Comparison of ENCODE assay signal across 8 mouse cellular contexts in genomic region chr17:56303160-56303846, GRCm38 (mm10). TPM values are rescaled to one million over a fixed set of nuclear protein-coding genes. Genes with fewer than 3 reads are reported as not detected.
A peak's percentile ranks its signal among the peaks of the same experiment; 100 is the strongest.
DNase-seq lines count a peak whose midpoint lies in the region; ATAC-seq and TF ChIP-seq lines count a peak whose summit lies in the region.

Gene Uhrf1, plus strand, starts transcription at chr17:56303321.

- TF ChIP-seq CTCF in cortical plate, adult 2 months (IDR thresholded peaks at IDR 0.05; ENCODE audit: extremely low read depth, insufficient read depth, low read length), result no peak
- TF ChIP-seq CTCF in intestine, postnatal 0 days (IDR thresholded peaks at IDR 0.05; ENCODE audit: low read depth), result no peak
- TF ChIP-seq CTCF in lung, embryonic 14.5 days (IDR thresholded peaks at IDR 0.05; ENCODE audit: low read depth), result no peak

- no peaks in the 10 kb centered on the region for H3K4me1 ChIP-seq in cortical plate, adult 2 months (ENCODE audit: control insufficient read depth, insufficient read depth, low read length)
- H3K4me1 ChIP-seq in intestine, postnatal 0 days (replicated peaks; ENCODE audit: control insufficient read depth, insufficient read depth, low read length), result no peaks in the 10 kb centered on the region; the same call in 1 of the 2 replicates
- peaks cover 14% of the 10 kb centered on the region; the same call in 1 of the 2 replicates for H3K4me1 ChIP-seq in lung, embryonic 14.5 days (ENCODE audit: insufficient read depth)
- peaks cover 31% of the 10 kb centered on the region for H3K4me1 ChIP-seq in neural tube, embryonic 15.5 days

- intact Hi-C loops in left cerebral cortex, postnatal 10 days (cut with DNase I), result no loop called here
- intact Hi-C loops in left cerebral cortex, postnatal 14 days (cut with DNase I), result no loop called here

- ATAC-seq in intestine, postnatal 0 days, result peak; percentile 58
- peak; percentile 86 for ATAC-seq in lung, embryonic 14.5 days (ENCODE audit: insufficient read depth)
- peak; percentile 17 for ATAC-seq in neural tube, embryonic 15.5 days (ENCODE audit: low FRiP score)

- no peaks in the 10 kb centered on the region for H3K27me3 ChIP-seq in intestine, postnatal 0 days (replicated peaks; ENCODE audit: control insufficient read depth, insufficient read depth, low read length)
- H3K27me3 ChIP-seq in lung, embryonic 14.5 days (ENCODE audit: insufficient read depth, low read length), result no peaks in the 10 kb centered on the region
- peaks cover 4% of the 10 kb centered on the region; the same call in 1 of the 2 replicates for H3K27me3 ChIP-seq in neural tube, embryonic 15.5 days (replicated peaks)

- peak within 1 kb of the TSS; percentile 33 for H3K4me3 ChIP-seq in cortical plate, adult 2 months (ENCODE audit: insufficient read depth, low read length)
- H3K4me3 ChIP-seq in intestine, postnatal 0 days (ENCODE audit: low read depth, low read length), result peak within 1 kb of the TSS; percentile 78
- H3K4me3 ChIP-seq in lung, embryonic 14.5 days (ENCODE audit: low read depth, low read length), result peak within 1 kb of the TSS; percentile 84
- peak within 1 kb of the TSS; percentile 83 for H3K4me3 ChIP-seq in neural tube, embryonic 15.5 days (replicated peaks)

- peak within 1 kb of the TSS; percentile 58 for H3K9ac ChIP-seq in intestine, postnatal 0 days (ENCODE audit: low read depth, low read length)
- H3K9ac ChIP-seq in lung, embryonic 14.5 days, result peak within 1 kb of the TSS; percentile 86
- peak within 1 kb of the TSS; percentile 61 for H3K9ac ChIP-seq in neural tube, embryonic 15.5 days (replicated peaks)

- no peaks in the 10 kb centered on the region for H3K9me3 ChIP-seq in intestine, postnatal 0 days (ENCODE audit: control insufficient read depth)
- no peaks in the 10 kb centered on the region for H3K9me3 ChIP-seq in lung, embryonic 14.5 days (ENCODE audit: low read depth, low read length)
- H3K9me3 ChIP-seq in neural tube, embryonic 15.5 days (replicated peaks), result no peaks in the 10 kb centered on the region

- TF ChIP-seq POLR2A in cortical plate, adult 2 months (IDR thresholded peaks at IDR 0.05; ENCODE audit: extremely low read depth, insufficient read depth, low read length), result no peak

- DNase-seq in left cerebral cortex, postnatal 10 days (ENCODE audit: extremely low spot score in 1 of 2, low spot score in 2 of 2), result peak; percentile 11 to 84
- DNase-seq in left cerebral cortex, postnatal 14 days (ENCODE audit: low spot score in 2 of 2), result no peak
- peak; percentile 99 for DNase-seq in heart, adult 11 months
- peak; percentile 98 for DNase-seq in lung, embryonic 14.5 days
- DNase-seq in urinary bladder, postnatal 36 days (ENCODE audit: low spot score in 2 of 2), result peak; percentile 52 to 81

- H3K4me2 ChIP-seq in intestine, postnatal 0 days (replicated peaks; ENCODE audit: low read depth), result peak within 1 kb of the TSS; percentile 99
- H3K4me2 ChIP-seq in lung, embryonic 14.5 days, result peak within 1 kb of the TSS; percentile 99
- H3K4me2 ChIP-seq in neural tube, embryonic 15.5 days, result peak within 1 kb of the TSS; percentile 94

- under 1% methylated on average over 43 of the region's 43 CpGs for WGBS in intestine, postnatal 0 days
- WGBS in lung, embryonic 14.5 days, result 0% methylated on average over 43 of the region's 43 CpGs
- WGBS in neural tube, embryonic 15.5 days, result under 1% methylated on average over 43 of the region's 43 CpGs

- H3K27ac ChIP-seq in cortical plate, adult 2 months (ENCODE audit: insufficient read depth, low read length), result no peak within 1 kb of the TSS
- H3K27ac ChIP-seq in intestine, postnatal 0 days (ENCODE audit: low read depth, low read length), result peak within 1 kb of the TSS; percentile 64
- peak within 1 kb of the TSS; percentile 97 for H3K27ac ChIP-seq in lung, embryonic 14.5 days (ENCODE audit: low read depth)
- peak within 1 kb of the TSS; percentile 41; the same call in 1 of the 2 replicates for H3K27ac ChIP-seq in neural tube, embryonic 15.5 days (replicated peaks)

- 0 out of 2 replicates have a peak, but pooled peaks cover 4% of the 10 kb centered on the region for H3K36me3 ChIP-seq in intestine, postnatal 0 days (ENCODE audit: control insufficient read depth, insufficient read depth)
- H3K36me3 ChIP-seq in lung, embryonic 14.5 days (ENCODE audit: insufficient read depth), result peaks cover 35% of the 10 kb centered on the region
- no peaks in the 10 kb centered on the region for H3K36me3 ChIP-seq in neural tube, embryonic 15.5 days

RNA-seq across cellular contexts. Expression of gene Uhrf1, which starts in this region (rescaled TPM):
- 1 to 10 TPM; 4.2 to 5.6 TPM for total RNA-seq in left cerebral cortex, postnatal 10 days (2021)
- 1 to 10 TPM; 2.1 to 2.8 TPM for total RNA-seq in left cerebral cortex, postnatal 14 days (2021)
- polyA plus RNA-seq in cortical plate, adult 2 months (2012; rRNA removed), result 1.1 and 1.8 TPM in 2 replicates
- polyA plus RNA-seq in intestine, postnatal 0 days (2015; fragmentation: Nextera tagmentation; extraction: Ambion mirVana), result 22.5 and 23.5 TPM in 2 replicates
- 137 and 147 TPM in 2 replicates for polyA plus RNA-seq in lung, embryonic 14.5 days (2014; fragmentation: Nextera tagmentation; extraction: Ambion mirVana)
- 13.8 and 59.4 TPM in 2 replicates for polyA plus RNA-seq in neural tube, embryonic 15.5 days (2015; fragmentation: Nextera tagmentation; extraction: Ambion mirVana)

Comparison
In these comparisons a context has a peak if more than half of its experiments do, and no peak if none do; other contexts are left out.
1. DNase-seq: peak in left cerebral cortex, postnatal 10 days (2 of 2), heart, adult 11 months (single experiment), lung, embryonic 14.5 days (single experiment) and urinary bladder, postnatal 36 days (2 of 2); none in left cerebral cortex, postnatal 14 days (0 of 2).
2. H3K4me3 ChIP-seq: peak in every context shown above with its lines; median percentile 84 in lung, embryonic 14.5 days; 83 in neural tube, embryonic 15.5 days; 78 in intestine, postnatal 0 days; 33 in cortical plate, adult 2 months.
3. ATAC-seq: peak in every context shown above with its lines; median percentile 86 in lung, embryonic 14.5 days; 58 in intestine, postnatal 0 days; 17 in neural tube, embryonic 15.5 days.
4. Peak in every context shown above with its lines, with median percentiles within 50 percentile points of each other: H3K4me2 ChIP-seq and H3K9ac ChIP-seq.